Mouse (Mus musculus) intestine, embryonic 14.5 days (tissue): ENCODE measurements around the gene Gm42878. TPM values are rescaled to one million over a fixed set of nuclear protein-coding genes. Genes with fewer than 3 reads are reported as not detected.

Experiments used
- ATAC-seq: fragments of 200-750 bp; cut with Nextera tagmentation; replicated peaks from 2 replicates; pipeline ENCODE4 v1.8.0; 2017; ENCODE audit warnings: low read depth, moderate number of reproducible peaks, moderate TSS enrichment, moderate library complexity; ENCODE audit not compliant: low FRiP score, low TSS enrichment
- DNase-seq: peaks from one replicate; pipeline ENCODE4 v3.0.0-alpha.2; 2018; ENCODE audit warnings: low spot score
- H3K27ac ChIP-seq: fragments of 300-500 bp; sonication (generic); 2 replicates; pipeline ENCODE4 v1.5.1; 2014; ENCODE audit warnings: low read depth, mild to moderate bottlenecking, control low read depth
- H3K27me3 ChIP-seq: fragments of 300-500 bp; sonication (generic); replicated peaks from 2 replicates; pipeline ENCODE4 v1.6.1; 2014; ENCODE audit warnings: low read length, control low read depth; ENCODE audit not compliant: control insufficient read depth, insufficient read depth
- H3K36me3 ChIP-seq: fragments of 300-500 bp; sonication (generic); 2 replicates; pipeline ENCODE4 v1.6.1; 2014; ENCODE audit warnings: low read length, control low read depth; ENCODE audit not compliant: control insufficient read depth, insufficient read depth
- H3K4me1 ChIP-seq: fragments of 300-500 bp; sonication (generic); replicated peaks from 2 replicates; pipeline ENCODE4 v1.6.1; 2014; ENCODE audit warnings: low read length, control low read depth, mixed read lengths; ENCODE audit not compliant: control insufficient read depth, insufficient read depth
- H3K4me2 ChIP-seq: fragments of 300-500 bp; sonication (generic); 2 replicates; pipeline ENCODE4 v1.6.1; 2014; ENCODE audit warnings: low read length
- H3K4me3 ChIP-seq: fragments of 300-500 bp; sonication (generic); 2 replicates; pipeline ENCODE4 v1.5.1; 2014; ENCODE audit warnings: low read depth, low read length, control low read depth, mixed read lengths
- H3K9ac ChIP-seq: fragments of 300-500 bp; sonication (generic); 2 replicates; pipeline ENCODE4 v1.6.1; 2014; ENCODE audit warnings: mild to moderate bottlenecking, low read length
- H3K9me3 ChIP-seq: fragments of 300-500 bp; sonication (generic); 2 replicates; pipeline ENCODE4 v1.6.1; 2016; ENCODE audit warnings: low read length, control low read depth; ENCODE audit not compliant: control insufficient read depth
- WGBS: fragments of 180-500 bp; shearing (Covaris S2); extraction: QIAGEN DNeasy Blood & Tissue Kit; methylation state at CpG from one replicate; pipeline ENCODE4 v1.1.7; 2014; 5-methylcytosine and 5-hydroxymethylcytosine counted together
- polyA plus RNA-seq: library from polyadenylated mRNA; unstranded; fragments of >200 nt; fragmentation: Nextera tagmentation; extraction: Ambion mirVana; gene quantifications from 2 replicates; pipeline ENCODE4 v1.2.1, GENCODE M21; 2014

Gene Gm42878
- polyA plus RNA-seq, 1 experiment from 2014 or later = not detected

DNA sequence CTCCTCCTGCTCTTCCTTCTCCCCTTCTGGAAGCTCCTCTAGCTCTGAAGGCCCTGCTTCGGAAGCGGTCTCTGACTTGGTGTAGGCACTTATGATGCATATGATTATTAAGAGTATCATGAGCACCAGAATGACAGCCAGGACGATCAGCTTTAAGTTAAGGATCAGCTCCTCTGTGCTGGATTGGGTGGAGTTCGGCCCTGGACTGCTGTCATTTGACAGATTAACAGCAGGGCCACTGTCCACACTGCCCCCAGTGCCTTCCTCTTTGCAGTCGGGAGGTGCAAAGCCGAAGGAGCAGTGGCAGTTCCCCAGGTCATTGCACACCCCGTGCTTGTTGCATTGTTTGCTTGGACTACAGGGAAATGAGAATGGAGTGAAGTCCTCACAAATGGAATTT is 44.6 kb downstream of the Gm42878 start:
- WGBS = 47% methylated on average over 7 of the region's 7 CpGs
- H3K27me3 ChIP-seq = no peaks in the 10 kb centered on the region
- no peaks in the 10 kb centered on the region for H3K4me1 ChIP-seq
- no peak for DNase-seq
- H3K9ac ChIP-seq = no peak overlapping the region
- no peaks in the 10 kb centered on the region for H3K36me3 ChIP-seq
- ATAC-seq = no peak
- H3K27ac ChIP-seq = no peak overlapping the region
- no peak overlapping the region for H3K4me3 ChIP-seq
- H3K4me2 ChIP-seq = no peak overlapping the region
- H3K9me3 ChIP-seq = no peaks in the 10 kb centered on the region

DNA sequence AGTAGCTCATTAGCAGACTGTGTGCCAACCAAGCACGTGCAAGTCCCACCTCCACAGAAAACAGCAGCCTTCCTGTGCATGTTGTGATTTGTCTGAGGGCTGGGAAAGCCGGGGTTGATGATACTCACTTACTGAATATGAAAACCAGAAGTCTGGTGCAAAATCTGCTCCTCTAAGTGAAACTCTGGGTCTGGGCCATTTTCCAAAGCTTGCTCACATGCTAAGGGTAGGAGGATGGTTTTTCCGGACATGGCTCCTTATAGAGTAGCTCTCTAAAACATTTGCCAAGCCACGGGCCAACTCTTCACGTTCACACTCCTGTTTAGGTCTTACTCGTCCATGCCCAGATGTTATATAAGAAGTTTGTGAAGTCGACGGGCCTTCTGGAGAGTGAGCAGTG is 52.0 kb downstream of the Gm42878 start:
- no peak for DNase-seq

DNA sequence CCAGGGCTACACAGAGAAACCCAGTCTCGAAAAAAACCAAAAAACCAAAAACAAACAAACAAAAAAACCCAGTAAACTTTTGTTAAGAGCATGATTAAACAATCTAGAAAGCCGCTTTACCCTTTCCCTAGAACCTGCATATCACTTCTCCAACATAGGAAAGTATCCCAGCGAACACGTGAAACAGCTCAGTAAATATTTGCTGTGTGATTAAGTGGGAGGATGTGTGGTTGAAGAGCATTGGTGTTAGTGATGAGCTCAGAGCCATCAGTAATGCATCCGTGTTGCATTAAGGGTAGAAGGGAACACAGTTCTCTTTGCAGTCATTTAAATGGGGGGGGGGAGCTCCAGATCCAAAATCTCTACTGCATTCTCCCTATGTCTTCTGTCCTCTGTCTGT is 60.5 kb downstream of the Gm42878 start:
- ATAC-seq (no peak), DNase-seq (no peak)
- no peak overlapping the region for H3K9ac ChIP-seq
- H3K27me3 ChIP-seq = no peaks in the 10 kb centered on the region
- 68% methylated on average over 5 of the region's 5 CpGs for WGBS
- no peak overlapping the region for H3K27ac ChIP-seq
- no peaks in the 10 kb centered on the region for H3K9me3 ChIP-seq
- H3K4me3 ChIP-seq = no peak overlapping the region
- H3K4me1 ChIP-seq = no peaks in the 10 kb centered on the region
- no peaks in the 10 kb centered on the region for H3K36me3 ChIP-seq
- no peak overlapping the region for H3K4me2 ChIP-seq

More for the DNA sequence above, 52.0 kb downstream of the Gm42878 start:
- Histone ChIP-seq H3K4me1 (no peaks in the 10 kb centered on the region), H3K36me3 (no peaks in the 10 kb centered on the region), H3K4me2 (no peak overlapping the region), H3K9ac (no peak overlapping the region), H3K4me3 (no peak overlapping the region), H3K27ac (no peak overlapping the region), H3K27me3 (no peaks in the 10 kb centered on the region), H3K9me3 (no peaks in the 10 kb centered on the region)
- no peak for ATAC-seq
- WGBS = 76% methylated on average over 8 of the region's 8 CpGs

DNA sequence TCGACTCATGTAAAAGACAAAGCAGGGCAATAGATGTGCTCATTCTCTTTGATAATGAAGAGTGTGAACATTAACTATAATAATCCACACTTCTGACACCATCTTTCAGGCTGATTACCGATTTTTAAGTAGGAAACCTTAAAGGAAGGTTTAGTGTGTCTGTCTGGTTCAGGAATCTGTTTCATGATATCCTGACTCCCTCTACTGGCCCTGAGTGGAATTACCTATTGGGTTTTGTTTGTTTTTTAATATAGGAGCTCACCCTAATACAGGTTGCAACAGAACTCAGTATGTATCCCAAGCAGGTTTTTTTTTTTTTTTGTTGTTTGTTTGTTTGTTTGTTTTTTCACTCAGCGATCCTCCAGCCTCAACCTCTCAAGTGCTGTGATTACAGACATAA is 67.6 kb downstream of the Gm42878 start:
- no peak for DNase-seq
- no peak overlapping the region for H3K4me3 ChIP-seq
- no peaks in the 10 kb centered on the region for H3K36me3 ChIP-seq
- H3K4me1 ChIP-seq = no peaks in the 10 kb centered on the region
- no peak overlapping the region for H3K27ac ChIP-seq
- WGBS = 29% methylated on average over 3 of the region's 3 CpGs
- H3K27me3 ChIP-seq = no peaks in the 10 kb centered on the region
- no peak for ATAC-seq
- no peak overlapping the region for H3K9ac ChIP-seq
- H3K9me3 ChIP-seq = no peaks in the 10 kb centered on the region
- H3K4me2 ChIP-seq = no peak overlapping the region

DNA sequence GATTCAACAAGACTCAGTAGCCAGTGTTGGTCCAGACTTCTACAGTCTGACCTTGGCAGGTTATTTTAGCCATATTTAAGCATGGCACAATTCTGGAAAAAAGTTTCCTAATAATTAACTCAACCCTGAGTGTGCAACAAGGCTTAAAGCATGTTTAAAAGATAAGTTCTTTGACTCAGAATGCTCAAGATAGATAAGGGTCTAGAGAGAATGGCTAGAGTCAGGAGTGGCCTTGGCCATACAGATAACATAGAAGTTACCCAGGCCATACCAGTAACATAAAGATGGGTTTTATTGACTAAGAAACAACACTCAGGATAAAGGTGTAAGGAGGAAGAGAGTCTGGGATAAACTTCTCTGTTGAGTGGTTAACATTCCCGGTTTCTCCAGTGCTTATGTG is 69.2 kb downstream of the Gm42878 start:
- H3K9me3 ChIP-seq = no peaks in the 10 kb centered on the region
- no peaks in the 10 kb centered on the region for H3K36me3 ChIP-seq
- 74% methylated on average over 1 of the region's 1 CpGs for WGBS
- DNase-seq = no peak
- no peak overlapping the region for H3K27ac ChIP-seq
- H3K27me3 ChIP-seq = no peaks in the 10 kb centered on the region
- H3K9ac ChIP-seq = no peak overlapping the region
- H3K4me1 ChIP-seq = no peaks in the 10 kb centered on the region
- no peak overlapping the region for H3K4me3 ChIP-seq
- H3K4me2 ChIP-seq = no peak overlapping the region
- ATAC-seq = no peak

DNA sequence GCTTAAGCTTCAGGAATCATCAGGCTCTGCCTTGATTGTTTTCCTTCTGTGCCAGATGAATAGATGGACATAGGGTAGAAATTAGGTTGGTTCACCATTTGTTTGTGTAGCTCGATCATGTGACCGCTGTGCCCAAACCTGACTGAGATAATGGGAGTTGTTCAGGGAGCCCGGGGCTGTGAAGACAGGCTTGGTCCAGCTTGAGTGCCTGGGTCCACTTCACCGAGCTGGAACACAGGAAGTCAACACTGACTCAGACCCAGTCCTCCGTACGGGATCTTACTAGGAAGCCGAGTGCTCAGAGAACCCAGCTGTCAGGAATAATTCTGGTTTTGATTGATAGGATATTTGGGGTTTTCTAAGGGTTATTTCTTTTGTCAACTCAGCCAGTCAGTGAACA is 70.7 kb downstream of the Gm42878 start:
- no peak overlapping the region for H3K4me3 ChIP-seq
- DNase-seq (no peak), ATAC-seq (no peak)
- no peaks in the 10 kb centered on the region for H3K36me3 ChIP-seq
- no peak overlapping the region for H3K9ac ChIP-seq
- H3K4me2 ChIP-seq = no peak overlapping the region
- H3K4me1 ChIP-seq = peaks cover 3% of the 10 kb centered on the region
- no peaks in the 10 kb centered on the region for H3K27me3 ChIP-seq
- no peaks in the 10 kb centered on the region for H3K9me3 ChIP-seq
- 75% methylated on average over 7 of the region's 7 CpGs for WGBS
- H3K27ac ChIP-seq = no peak overlapping the region

DNA sequence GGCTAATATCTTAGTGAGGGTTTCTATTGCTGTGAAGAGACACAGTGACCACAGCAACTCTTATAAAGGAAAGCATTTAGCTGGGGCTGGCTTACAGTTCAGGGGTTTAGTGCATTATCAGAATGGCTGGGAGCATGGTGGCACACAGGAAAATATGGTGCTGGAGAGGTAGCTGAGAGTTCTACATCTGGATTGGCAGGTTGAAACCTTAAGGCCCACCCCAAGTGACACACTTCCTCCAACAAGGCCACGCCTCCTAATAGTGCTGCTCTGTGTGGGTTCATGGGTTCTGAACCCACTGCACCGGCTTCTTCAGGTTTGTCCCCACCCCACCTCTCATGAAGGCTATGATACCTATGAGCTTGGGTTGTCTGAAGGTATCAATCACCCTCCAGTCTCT is 72.9 kb downstream of the Gm42878 start:
- DNase-seq (no peak), ATAC-seq (no peak)
- no peak overlapping the region for H3K4me2 ChIP-seq
- H3K4me3 ChIP-seq = no peak overlapping the region
- H3K9me3 ChIP-seq = no peaks in the 10 kb centered on the region
- no peak overlapping the region for H3K9ac ChIP-seq
- H3K27ac ChIP-seq = no peak overlapping the region
- H3K4me1 ChIP-seq = peaks cover 6% of the 10 kb centered on the region
- no peaks in the 10 kb centered on the region for H3K27me3 ChIP-seq
- no peaks in the 10 kb centered on the region for H3K36me3 ChIP-seq
- WGBS = 88% methylated on average over 2 of the region's 2 CpGs

DNA sequence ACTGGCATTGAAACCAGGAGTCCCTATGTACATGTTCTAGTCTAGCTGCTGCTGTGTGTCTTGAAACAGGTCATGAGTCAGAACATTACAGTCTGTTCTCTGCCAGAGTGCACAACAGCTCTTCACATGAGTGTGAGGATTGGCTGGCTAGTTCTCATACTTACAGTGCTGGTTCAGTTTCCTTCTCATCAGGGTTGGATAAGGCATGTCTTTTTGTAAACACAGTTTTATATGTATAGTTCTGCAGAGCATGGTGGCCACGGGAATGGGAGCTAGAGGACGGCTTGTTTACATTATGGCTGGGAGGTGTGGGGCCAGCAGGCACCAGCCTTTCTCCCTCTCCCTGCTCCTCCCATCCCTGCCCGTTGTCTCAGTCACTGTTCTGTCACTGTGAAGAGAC is 75.7 kb downstream of the Gm42878 start:
- H3K9me3 ChIP-seq = no peaks in the 10 kb centered on the region
- no peaks in the 10 kb centered on the region for H3K27me3 ChIP-seq
- WGBS = 8% methylated on average over 3 of the region's 3 CpGs
- ATAC-seq (no peak), DNase-seq (no peak)
- H3K4me1 ChIP-seq = peaks cover 6% of the 10 kb centered on the region
- H3K4me3 ChIP-seq = no peak overlapping the region
- H3K4me2 ChIP-seq = no peak overlapping the region
- H3K27ac ChIP-seq = peak overlapping the region; percentile 39; the same call in 1 of the 2 replicates
- no peaks in the 10 kb centered on the region for H3K36me3 ChIP-seq
- H3K9ac ChIP-seq = no peak overlapping the region
